Mouse (Mus musculus) adrenal gland (tissue): ENCODE results near the gene Fbxo31.
"Not testable (repeated sequence)": the region's sequence is repeated elsewhere in the genome, so short reads cannot be mapped to it uniquely, and the experiment has no call there.

ENCODE experiments used
- intact Hi-C: fragments of 180-260 bp; cut with DNase I; formaldehyde crosslinking; loops from one replicate; pipeline ENCODE4 v1.15.1; 2025
- long read RNA-seq, 2 experiments: library from polyadenylated mRNA; unstranded; transcript quantifications; one replicate each; pipeline ENCODE4 v2.0.0; 2020; ENCODE audit warnings: borderline replicate concordance in 1 of 2; ENCODE audit not compliant: insufficient replicate concordance in 1 of 2

The Fbxo31 gene
- long read RNA-seq, experiment 1, full-length matches to known transcripts, result 31 of 40 reads
- long read RNA-seq, experiment 1, partial matches to known transcripts, result 3 of 40 reads
- long read RNA-seq, experiment 1, other reads (novel, unspliced or antisense), result 6 of 40 reads
- long read RNA-seq, experiment 2, full-length matches to known transcripts, result 32 of 49 reads
- long read RNA-seq, experiment 2, partial matches to known transcripts, result 2 of 49 reads
- long read RNA-seq, experiment 2, other reads (novel, unspliced or antisense), result 15 of 49 reads

GRCm38 (mm10) chr8:121578676-121579451, at the start of gene Fbxo31:
Fbxo31 (minus strand) TSS chr8:121578806.
- intact Hi-C loops, result no loop called here

DNA sequence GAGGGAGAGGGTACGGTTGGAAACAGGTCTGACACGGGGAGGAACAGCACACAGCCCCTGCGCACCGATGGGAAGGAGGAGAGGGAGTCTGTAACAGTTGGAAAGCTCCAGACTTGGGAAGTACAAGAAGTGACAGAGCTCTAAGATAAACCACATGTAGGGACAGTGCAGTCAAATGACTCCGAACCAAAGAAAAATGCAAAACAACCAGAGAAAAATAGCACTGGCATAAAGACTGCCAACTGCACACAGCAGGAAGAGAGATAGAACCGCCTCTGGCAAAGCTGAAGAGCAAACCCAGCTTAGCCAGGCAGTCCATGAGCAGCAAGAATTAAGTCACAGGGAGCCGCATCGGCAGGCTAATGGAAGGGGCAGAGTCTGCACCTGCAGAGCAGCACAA, 44.4 kb upstream of the Fbxo31 start:
- intact Hi-C loops, result no loop called here

DNA sequence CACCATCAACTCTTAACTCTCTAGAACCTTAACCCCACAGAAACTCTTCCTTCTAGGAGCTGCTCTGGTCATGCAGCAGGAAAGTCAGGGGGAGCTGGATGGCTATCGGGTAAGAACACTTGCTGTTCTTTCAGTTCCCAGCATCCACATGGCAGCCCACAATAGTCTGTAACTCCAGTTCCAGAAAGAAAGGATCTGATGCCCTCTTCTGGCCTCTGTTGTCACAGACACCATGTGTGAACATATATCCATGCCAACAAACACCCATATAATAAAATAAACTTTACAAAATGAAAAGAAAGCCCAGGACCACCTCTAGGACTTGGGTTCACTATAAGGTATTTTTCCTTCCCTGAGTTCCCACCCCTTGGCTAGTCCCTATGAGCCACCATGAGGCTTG, 43.3 kb upstream of the Fbxo31 start:
- intact Hi-C loops, result no loop called here

GRCm38 (mm10) chr8:121620801-121621516, 42.4 kb upstream of the Fbxo31 start:
- intact Hi-C loops, result no loop called here

DNA sequence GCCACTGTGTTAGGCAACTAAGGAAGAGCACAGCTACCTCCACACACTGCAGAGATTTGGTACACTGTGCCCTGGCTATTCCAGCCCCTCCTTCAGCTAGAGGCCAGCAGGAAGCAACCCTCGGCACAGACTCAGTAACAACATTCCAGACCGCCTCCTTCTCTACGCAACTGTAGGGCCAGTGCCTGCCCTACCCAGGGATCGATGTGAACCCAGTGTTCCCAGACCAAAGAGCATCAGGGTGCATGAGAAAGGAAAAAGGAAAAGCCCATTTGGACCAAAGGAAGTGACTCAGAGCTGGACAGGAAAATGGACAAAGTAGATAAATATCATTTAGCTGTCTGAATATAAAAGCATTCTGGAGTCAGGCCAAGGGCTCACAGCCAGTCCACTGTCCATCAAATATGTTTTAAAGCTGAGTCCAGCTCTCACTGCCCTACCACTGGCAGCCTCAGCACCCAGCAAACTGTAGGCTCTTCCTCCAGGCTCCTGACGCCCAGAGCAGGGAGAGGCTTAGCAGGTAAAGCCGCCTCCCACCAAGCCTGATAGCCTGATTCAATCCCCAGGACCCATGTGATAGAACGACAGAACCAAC, 40.9 kb upstream of the Fbxo31 start:
- intact Hi-C loops, result no loop called here

GRCm38 (mm10) chr8:121613419-121613818, 34.8 kb upstream of the Fbxo31 start:
- intact Hi-C loops, result no loop called here

- intact Hi-C loops, result loop anchor here (5.0 kb wide), 1 partner anchor 42 kb away; the partner anchor contains the start of gene Zcchc14
Observed at GRCm38 (mm10) chr8:121609916-121610315, 31.3 kb upstream of the Fbxo31 start.

GRCm38 (mm10) chr8:121609251-121609650, 30.6 kb upstream of the Fbxo31 start:
- intact Hi-C loops, result loop anchor here (5.0 kb wide), 1 partner anchor 43 kb away; the partner anchor contains the start of gene Zcchc14

- intact Hi-C loops, result loop anchor here (2.0 to 5.0 kb wide), 2 partner anchors 45 to 71 kb away; partner anchors contain the start of gene Zcchc14
Observed at GRCm38 (mm10) chr8:121607661-121608060, 29.1 kb upstream of the Fbxo31 start.

DNA sequence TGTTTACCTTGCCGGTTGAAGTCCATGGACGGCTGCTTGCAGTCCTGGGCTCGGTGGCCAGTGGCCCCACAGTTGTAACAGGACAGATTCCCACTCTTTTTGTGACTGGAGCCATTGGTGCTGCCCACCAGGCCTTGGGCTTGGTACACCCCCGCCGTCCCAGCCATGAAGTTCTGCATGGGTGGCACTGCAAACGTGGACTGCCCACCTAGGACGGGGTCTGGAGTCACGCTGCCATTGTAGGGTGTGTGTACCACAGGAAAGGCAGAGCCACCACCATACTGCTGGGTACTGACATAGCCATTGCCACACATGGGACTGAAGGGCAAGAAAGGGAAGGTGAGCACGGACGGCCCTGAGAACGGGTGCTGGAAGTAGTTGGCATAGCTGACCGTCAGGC, 25.2 kb upstream of the Fbxo31 start:
- intact Hi-C loops, result loop anchor here (2.0 kb wide), 1 partner anchor 81 kb away; no protein-coding TSS in a partner anchor

GRCm38 (mm10) chr8:121602860-121603259, 24.3 kb upstream of the Fbxo31 start:
- intact Hi-C loops, result loop anchor here (2.0 kb wide), 1 partner anchor 82 kb away; no protein-coding TSS in a partner anchor

DNA sequence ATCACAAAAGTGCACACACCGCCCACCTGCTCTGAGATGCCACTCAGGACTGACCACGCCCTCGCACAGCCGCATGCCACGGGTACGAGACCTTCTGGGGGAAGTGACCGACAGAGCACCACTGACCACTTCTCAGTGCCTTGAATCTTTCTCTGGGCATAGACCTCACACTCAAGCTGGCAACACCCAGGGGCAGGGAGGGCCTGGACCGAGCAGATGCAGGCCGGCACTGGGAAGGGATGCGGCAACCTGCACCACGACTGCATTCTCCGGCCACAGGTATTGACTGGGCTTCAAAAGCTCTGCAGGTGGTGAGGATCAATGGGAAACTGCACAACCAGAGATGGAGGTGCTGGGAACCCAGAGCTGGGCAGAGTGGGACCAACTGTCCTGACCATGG, 23.8 kb upstream of the Fbxo31 start:
- intact Hi-C loops, result loop anchor here (2.0 kb wide), 1 partner anchor 82 kb away; no protein-coding TSS in a partner anchor

GRCm38 (mm10) chr8:121599842-121600241, 21.2 kb upstream of the Fbxo31 start:
- intact Hi-C loops, result no loop called here

DNA sequence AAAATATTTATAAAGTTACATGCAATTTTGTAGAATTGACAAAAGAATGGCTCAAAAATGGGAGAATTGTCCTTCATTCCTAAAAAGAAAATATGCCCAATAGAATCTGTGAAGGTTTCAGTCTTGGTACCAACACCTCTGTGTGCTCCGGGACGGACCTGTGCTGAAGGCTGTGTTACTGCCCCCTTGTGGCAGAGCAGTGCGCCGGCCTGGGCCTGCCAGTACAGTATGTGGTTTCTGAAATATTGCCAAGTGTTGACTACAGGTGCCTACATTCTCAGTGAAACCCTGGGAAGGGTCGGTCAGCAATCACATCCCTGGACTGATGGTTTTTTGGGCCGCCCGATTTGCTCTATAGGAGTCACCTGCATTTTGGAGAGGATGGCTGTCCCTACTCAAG, 20.3 kb upstream of the Fbxo31 start:
- intact Hi-C loops, result no loop called here

DNA sequence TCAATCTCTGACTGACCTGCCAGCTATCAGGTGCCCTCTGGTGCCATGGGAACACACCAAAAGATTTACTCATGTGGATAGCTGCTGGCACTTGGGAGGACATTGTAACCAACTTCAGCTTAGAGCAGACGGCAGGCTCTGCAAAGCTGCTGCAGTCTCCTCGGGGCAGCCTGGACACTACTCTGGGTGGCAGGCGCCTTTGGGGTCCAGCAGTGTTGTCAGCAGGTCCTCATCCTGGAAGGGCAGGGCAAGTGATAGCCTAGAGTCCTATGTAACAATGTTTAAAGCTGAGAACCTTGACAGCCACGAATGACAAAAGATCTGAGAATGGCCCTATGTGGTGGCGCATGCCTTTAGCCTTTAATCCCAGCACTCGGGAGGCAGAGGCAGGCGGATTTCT, 19.6 kb upstream of the Fbxo31 start:
- intact Hi-C loops, result no loop called here

- intact Hi-C loops, result not testable (repeated sequence)
Observed at GRCm38 (mm10) chr8:121597492-121597891, 18.9 kb upstream of the Fbxo31 start.

- intact Hi-C loops, result loop anchor here (5.0 kb wide), 1 partner anchor 47 kb away; no protein-coding TSS in a partner anchor
Observed at GRCm38 (mm10) chr8:121593983-121594382, 15.4 kb upstream of the Fbxo31 start.

DNA sequence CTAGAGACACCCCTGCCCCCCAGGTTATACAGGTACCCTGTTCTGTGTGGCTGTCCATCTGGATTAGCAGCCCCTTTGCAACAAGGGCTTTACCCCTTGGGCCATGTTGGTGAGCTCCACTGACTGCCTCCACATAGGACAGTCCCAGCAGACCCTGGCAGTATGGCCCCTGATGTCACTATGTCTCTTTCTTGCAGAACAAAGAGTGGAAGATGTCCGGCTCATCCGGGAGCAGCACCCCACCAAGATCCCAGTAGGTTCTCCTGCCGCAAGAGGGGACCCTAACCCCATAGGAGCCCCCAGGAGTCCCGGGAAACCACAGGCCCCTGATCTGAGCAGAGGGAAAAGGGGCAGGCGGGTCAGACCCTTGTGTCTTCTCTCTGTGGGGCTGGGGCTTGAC, 14.7 kb upstream of the Fbxo31 start:
- intact Hi-C loops, result loop anchor here (5.0 kb wide), 1 partner anchor 46 kb away; no protein-coding TSS in a partner anchor

- intact Hi-C loops, result loop anchor here (5.0 kb wide), 1 partner anchor 44 kb away; no protein-coding TSS in a partner anchor
Observed at GRCm38 (mm10) chr8:121591178-121592066, 12.8 kb upstream of the Fbxo31 start.
